Mouse (Mus musculus) layer of hippocampus, adult 9-10 months (tissue): ENCODE measurements around the gene Ankrd53.
"Not testable (repeated sequence)": the region's sequence is repeated elsewhere in the genome, so short reads cannot be mapped to it uniquely, and the experiment has no call there.

ENCODE experiments used
- DNase-seq: peaks from one replicate; pipeline ENCODE4 v3.0.0; 2022; ENCODE audit warnings: low spot score

Ankrd53 gene

DNA sequence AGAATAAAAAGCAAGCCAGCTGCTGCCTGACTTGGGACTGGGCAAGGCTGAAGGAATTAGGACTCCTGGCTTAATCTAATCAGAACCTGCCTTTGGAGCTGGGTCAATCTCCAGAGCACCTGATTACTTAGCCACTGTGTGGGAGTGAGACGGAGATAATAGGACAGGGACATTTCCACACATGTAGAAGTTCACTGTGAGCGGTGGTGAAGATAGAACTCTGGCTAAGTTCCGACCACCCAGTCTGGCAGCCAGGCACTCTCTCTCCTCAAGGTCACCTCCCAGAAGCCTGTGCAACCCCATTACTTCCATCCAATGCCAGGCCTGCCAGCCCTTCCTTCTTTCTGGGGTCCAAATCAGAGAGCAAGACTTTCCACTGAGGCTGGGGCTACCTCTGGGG lies 4.5 kb downstream of the Ankrd53 start:
- DNase-seq: no peak

DNA sequence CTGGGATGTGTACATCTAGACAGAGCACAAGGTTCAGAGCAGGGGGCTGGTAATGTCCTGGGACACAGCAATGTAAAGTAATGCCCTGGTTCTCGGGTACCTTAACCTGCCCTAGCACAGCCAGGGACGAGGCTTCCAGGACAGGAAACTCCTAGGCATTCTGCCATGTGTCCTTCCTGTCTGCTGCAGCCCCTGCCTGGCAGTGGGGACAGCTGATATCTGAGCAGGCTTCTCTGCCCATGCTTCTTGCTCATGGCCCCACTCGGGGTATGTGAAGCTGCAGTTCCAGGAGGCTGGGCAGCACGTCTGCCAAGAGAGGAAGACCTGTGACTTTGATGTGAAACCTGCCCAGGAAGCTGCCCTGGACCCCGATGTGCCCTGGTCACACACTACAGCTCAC lies 6.0 kb downstream of the Ankrd53 start:
- DNase-seq: no peak

DNA sequence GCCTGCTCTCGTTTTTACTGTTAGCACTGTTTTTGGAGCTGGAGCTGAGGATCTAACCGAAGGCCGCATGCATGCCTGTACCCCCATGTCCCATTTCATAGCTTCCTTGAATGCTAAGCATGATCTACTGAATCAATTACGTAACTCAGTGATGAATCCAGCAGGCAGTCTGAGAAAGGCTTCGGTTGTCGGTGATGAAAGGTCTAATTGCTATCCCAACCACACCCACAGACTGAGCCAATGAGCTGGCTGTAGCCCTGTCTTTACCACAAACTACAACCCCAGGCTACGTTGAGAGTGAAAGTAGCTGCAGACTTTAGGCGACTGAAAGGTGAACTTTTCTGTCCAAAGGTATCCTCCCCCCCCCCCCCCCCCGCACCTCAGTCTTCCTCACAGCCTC lies 11.7 kb downstream of the Ankrd53 start:
- DNase-seq: no peak

- no peak for DNase-seq
Observed at GRCm38 (mm10) chr6:83774781-83775563, 12.5 kb downstream of the Ankrd53 start.

GRCm38 (mm10) chr6:83775638-83776293 lies 13.3 kb downstream of the Ankrd53 start, which contains the start of gene Tex261:
Tex261 (minus strand) TSS chr6:83775813.
- peak; percentile 65 for DNase-seq

DNA sequence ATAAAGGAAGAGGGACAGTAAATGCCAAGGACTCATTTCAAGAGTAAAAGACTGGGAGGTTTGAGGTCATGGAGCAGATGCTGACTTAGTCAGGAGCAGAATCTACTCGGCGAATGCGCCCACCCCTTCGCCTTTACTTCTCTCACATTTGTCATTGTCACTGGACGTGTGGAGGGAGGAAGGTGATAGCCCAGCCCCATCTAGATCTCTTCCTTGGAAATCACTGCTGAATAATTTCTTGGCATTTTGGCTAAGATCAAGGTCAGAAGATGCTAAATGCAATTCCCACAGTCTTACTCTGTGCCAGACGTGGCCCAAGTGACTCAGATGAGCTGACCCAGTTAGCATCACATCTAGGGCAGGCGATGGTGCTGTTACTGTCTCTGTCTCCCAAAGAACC lies 15.9 kb downstream of the Ankrd53 start:
- no peak for DNase-seq

- no peak for DNase-seq
Observed at GRCm38 (mm10) chr6:83779026-83779425, 16.6 kb downstream of the Ankrd53 start.

DNA sequence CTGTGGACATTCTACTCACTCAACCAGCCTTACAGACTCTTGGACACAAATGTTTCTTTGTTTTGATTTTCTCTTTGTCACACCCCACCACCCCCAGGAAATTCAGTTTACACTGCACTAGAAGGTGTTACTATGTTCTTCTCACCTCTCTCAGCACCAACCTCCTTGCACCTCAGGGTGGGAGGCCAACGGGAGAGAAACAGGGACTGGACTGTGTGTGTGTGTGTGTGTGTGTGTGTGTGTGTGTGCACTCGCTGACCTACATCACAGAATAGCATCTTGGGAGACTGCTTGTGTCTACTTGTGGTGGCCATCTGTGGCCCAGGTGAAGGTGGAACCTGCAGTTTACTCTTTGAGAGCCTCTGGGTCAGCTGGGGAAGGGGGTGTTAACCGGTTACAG lies 24.0 kb downstream of the Ankrd53 start:
- no peak for DNase-seq

- DNase-seq: no peak
Observed at GRCm38 (mm10) chr6:83788554-83788953, 26.1 kb downstream of the Ankrd53 start.

GRCm38 (mm10) chr6:83790533-83790932 lies 28.1 kb downstream of the Ankrd53 start:
- not testable (repeated sequence) for DNase-seq

DNA sequence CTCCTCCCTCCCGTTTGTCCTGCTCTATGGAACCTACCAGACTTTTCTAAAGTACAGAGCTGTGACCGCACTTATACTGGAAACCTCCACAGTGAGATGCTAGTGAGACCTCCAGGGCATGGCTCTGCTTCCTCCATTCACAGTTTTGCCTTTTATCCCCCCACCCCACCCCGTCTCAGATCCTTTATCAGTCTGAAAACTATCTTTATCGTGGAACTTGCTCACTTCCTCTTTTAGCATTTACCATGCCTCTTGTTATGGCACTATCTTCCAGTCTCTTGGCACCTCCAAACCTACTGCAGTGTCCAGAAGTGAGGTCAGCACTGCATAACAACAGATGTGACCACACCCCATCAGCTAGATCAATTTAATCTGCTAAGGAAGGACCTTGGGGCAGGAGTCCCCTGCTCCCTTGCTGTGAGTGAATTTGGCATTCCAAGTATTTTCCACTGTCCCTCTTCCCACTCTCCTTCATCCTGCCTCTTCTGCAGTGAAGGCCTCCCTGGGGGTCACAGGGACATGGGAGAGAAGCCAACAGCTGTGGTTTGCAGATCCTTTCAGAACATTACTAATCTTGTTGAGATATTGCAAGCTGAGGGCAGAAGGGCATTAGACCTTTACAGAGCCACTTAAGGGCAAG lies 28.9 kb downstream of the Ankrd53 start:
- no peak for DNase-seq

- peak; percentile 78 for DNase-seq
Observed at GRCm38 (mm10) chr6:83794760-83795296, 32.4 kb downstream of the Ankrd53 start, which contains the start of gene Nagk. Nagk (plus strand) TSS chr6:83794982.

GRCm38 (mm10) chr6:83795492-83795900 lies 33.1 kb downstream of the Ankrd53 start:
- peak; percentile 50 for DNase-seq

- DNase-seq: no peak
Observed at GRCm38 (mm10) chr6:83796686-83797085, 34.2 kb downstream of the Ankrd53 start.

- no peak for DNase-seq
Observed at GRCm38 (mm10) chr6:83802033-83802432, 39.6 kb downstream of the Ankrd53 start.

- DNase-seq: no peak
Observed at GRCm38 (mm10) chr6:83802846-83803245, 40.4 kb downstream of the Ankrd53 start.

DNA sequence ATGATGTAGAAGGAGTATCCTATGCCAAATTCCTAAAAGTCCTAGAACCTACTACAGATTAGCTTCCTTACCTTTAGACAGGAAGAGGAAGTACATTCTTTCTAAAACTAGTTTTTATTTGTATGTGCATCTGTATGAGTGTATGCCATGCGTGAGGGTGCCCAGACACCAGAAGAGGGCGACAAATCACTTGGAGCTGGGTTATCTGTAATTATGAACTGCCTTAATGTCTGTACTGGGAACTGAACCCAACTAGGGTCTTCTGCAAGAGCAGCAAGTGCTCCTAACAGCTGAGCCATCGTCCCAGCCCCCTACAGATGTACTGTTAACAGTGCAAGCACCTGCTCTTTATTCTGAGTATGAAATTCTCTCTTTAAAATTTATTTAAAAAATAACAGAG lies 53.4 kb downstream of the Ankrd53 start:
- no peak for DNase-seq
